ENCODE assay signal across 16 mouse cellular contexts in the genomic region with DNA sequence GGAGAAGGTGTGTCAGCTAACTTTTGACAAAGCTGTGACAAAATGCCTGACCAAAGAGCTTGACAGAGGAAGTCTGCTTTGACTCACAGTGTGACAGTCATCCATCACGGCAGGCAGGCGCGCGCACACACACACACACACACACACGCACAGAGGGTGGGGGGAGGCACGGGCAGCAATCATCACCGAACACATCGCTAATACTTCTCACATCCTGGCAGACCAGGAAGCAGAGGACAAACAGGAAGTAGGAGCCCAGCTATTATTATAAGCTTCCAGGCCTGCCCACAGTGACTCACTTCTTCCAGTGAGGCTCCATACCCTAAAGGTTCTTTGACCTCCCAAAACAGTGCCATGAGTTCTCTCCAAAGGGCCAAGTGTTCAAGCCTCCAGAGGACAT. TPM values are rescaled to one million over a fixed set of nuclear protein-coding genes. Genes with fewer than 3 reads are reported as not detected.
DNase-seq lines count a peak whose midpoint lies in the region; ATAC-seq lines count a peak whose summit lies in the region.
"Had no signal": no experiment of that assay in that cellular context is flagged by ENCODE, and none has a peak within 500 bp of the region (broad histone marks: within the 10 kb centered on the region; RNA-seq: fewer than 3 reads in every experiment).

No protein-coding gene starts in this region.

- 0 out of 2 replicates have a peak, but pooled peaks have one; percentile 30 for ATAC-seq in common myeloid progenitor, adult 5-6 weeks (replicated peaks; ENCODE audit: low read depth, poor library complexity, severe bottlenecking)
- ATAC-seq: Patski had no signal

- DNase-seq in 3T3-L1 (ENCODE audit: low read depth, low spot score), result peak; percentile 48
- DNase-seq in 416B (ENCODE audit: low read depth), result peak; percentile 75
- peak; percentile 18 to 55 for DNase-seq in lung, postnatal 4 days
- no peak for DNase-seq in frontal cortex, postnatal 14 days (ENCODE audit: low spot score in 2 of 2)
- no peak for DNase-seq in spleen, adult 12 weeks (ENCODE audit: low spot score)
- DNase-seq in kidney, adult 18-20 months, result no peak
- DNase-seq: cerebellum, postnatal 10 days; embryo, embryonic 11 days; gastrocnemius, postnatal 10 days; heart, postnatal 14 days; kidney, adult 8-10 months; kidney, postnatal 4 days; liver, embryonic 13.5 days; thymus, postnatal 14 days had no signal

RNA-seq across cellular contexts. Expression of a gene that starts 6.3 kb away (rescaled TPM):
- 1.0 and 1.8 TPM in 2 replicates for total RNA-seq in common myeloid progenitor, adult 5-6 weeks (2017)

Comparison
In these comparisons a context has a peak if more than half of its experiments do, and no peak if none do; other contexts are left out.
1. DNase-seq: peak in 3T3-L1 (single experiment), 416B (single experiment) and lung, postnatal 4 days (2 of 2); none in frontal cortex, postnatal 14 days (0 of 2), spleen, adult 12 weeks (single experiment) and kidney, adult 18-20 months (single experiment).